Mouse (Mus musculus): ENCODE measurements around the gene Rbm38.

DNA sequence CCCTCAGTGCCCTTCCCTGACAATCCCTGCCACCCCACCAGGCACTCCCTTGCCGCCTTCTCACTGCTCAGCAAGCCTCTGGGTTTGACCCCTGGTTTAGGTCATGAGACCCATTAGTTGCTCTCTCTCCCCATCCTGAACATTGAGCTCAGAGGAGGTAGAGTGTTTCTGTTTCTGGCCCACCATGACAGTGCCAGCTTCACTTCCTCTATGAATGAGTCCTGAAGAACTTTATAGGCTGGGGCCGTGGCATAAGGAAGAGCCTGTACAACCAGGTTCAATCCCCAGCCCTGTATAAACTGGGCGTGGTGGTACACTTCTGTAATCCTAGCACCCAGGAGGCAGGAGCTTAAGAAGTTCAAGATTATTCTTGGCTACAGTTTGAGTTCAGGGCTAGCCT, 20.5 kb downstream of the Rbm38 start:
- no peak for TF ChIP-seq CTCF (IDR thresholded peaks at IDR 0.05; ENCODE audit: insufficient read depth, low read length)
- TF ChIP-seq POLR2A (IDR thresholded peaks at IDR 0.05; ENCODE audit: borderline replicate concordance, extremely low read depth, low read depth, low read length) = no peak
